Comparison of ENCODE assay signal across 10 mouse cellular contexts in the genomic region with DNA sequence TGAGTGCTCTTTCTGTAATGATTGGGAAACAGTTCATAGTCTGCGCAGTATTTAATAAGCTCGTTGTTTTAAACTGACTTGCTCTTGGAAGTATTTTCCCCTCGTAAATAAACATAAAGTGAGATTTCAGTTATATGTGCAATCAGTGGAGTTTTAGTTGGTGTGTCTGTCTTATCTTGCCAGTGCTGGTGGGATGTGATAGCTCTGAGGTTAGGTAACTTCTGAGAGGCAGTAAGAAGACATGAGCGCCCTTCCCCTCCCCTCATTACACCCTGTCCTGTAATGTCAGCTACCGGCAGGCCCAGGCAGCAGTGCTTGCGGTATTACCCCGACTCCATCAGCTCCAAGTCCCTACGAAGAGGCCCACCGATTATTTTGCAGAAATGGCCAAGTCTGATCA. TPM values are rescaled to one million over a fixed set of nuclear protein-coding genes. Genes with fewer than 3 reads are reported as not detected.
A peak's percentile ranks its signal among the peaks of the same experiment; 100 is the strongest.
DNase-seq lines count a peak whose midpoint lies in the region; ATAC-seq and TF ChIP-seq lines count a peak whose summit lies in the region.
"Had no signal": no experiment of that assay in that cellular context is flagged by ENCODE, and none has a peak within 500 bp of the region (broad histone marks: within the 10 kb centered on the region; RNA-seq: fewer than 3 reads in every experiment).

No protein-coding gene starts in this region.

- no peak for DNase-seq in heart, postnatal 14 days
- DNase-seq in c-Kit-positive CD71-positive TER-119-positive erythroid progenitor cells, embryonic 14.5 days (ENCODE audit: low spot score): peak; percentile 16
- no peak for DNase-seq in hindbrain, postnatal 0 days (ENCODE audit: low spot score)
- no peak for DNase-seq in midbrain, embryonic 11.5 days (ENCODE audit: low spot score, missing footprints)
- no peak for DNase-seq in MN1 (ENCODE audit: low spot score)
- no peak for DNase-seq in thymus, postnatal 14 days
- DNase-seq in embryo, embryonic 11 days: no peak
- DNase-seq: lung, postnatal 4 days; thymus, postnatal 36 days had no signal

- peaks cover 11% of the 10 kb centered on the region for H3K4me1 ChIP-seq in heart, embryonic 15.5 days (replicated peaks)
- H3K4me1 ChIP-seq in hindbrain, postnatal 0 days (ENCODE audit: insufficient read depth, low read length): peaks cover 8% of the 10 kb centered on the region; the same call in 1 of the 2 replicates
- H3K4me1 ChIP-seq in midbrain, embryonic 11.5 days (ENCODE audit: control insufficient read depth, insufficient read depth, low read length): peaks cover 10% of the 10 kb centered on the region

- H3K36me3 ChIP-seq in heart, embryonic 15.5 days: peaks cover 34% of the 10 kb centered on the region
- H3K36me3 ChIP-seq in hindbrain, postnatal 0 days (ENCODE audit: insufficient read depth, low read length): peaks cover 31% of the 10 kb centered on the region
- H3K36me3 ChIP-seq in midbrain, embryonic 11.5 days (ENCODE audit: control insufficient read depth, insufficient read depth, low read length): peaks cover 13% of the 10 kb centered on the region

- no peak overlapping the region for H3K27ac ChIP-seq in heart, embryonic 15.5 days
- H3K27ac ChIP-seq in hindbrain, postnatal 0 days: no peak overlapping the region
- no peak overlapping the region for H3K27ac ChIP-seq in midbrain, embryonic 11.5 days (ENCODE audit: low read depth, low read length)

- no peaks in the 10 kb centered on the region for H3K27me3 ChIP-seq in heart, embryonic 15.5 days
- H3K27me3 ChIP-seq in hindbrain, postnatal 0 days (ENCODE audit: insufficient read depth, low read length): no peaks in the 10 kb centered on the region
- no peaks in the 10 kb centered on the region for H3K27me3 ChIP-seq in midbrain, embryonic 11.5 days (ENCODE audit: control insufficient read depth, insufficient read depth, low read length)

- TF ChIP-seq CTCF in hindbrain, postnatal 0 days (IDR thresholded peaks at IDR 0.05; ENCODE audit: low read depth): no peak

- WGBS in heart, embryonic 15.5 days: 87% methylated on average over 9 of the region's 9 CpGs
- WGBS in hindbrain, postnatal 0 days: 90% methylated on average over 9 of the region's 9 CpGs
- WGBS in midbrain, embryonic 11.5 days: 91% methylated on average over 9 of the region's 9 CpGs

- peak overlapping the region; percentile 69 for H3K4me3 ChIP-seq in heart, embryonic 15.5 days
- peak overlapping the region; percentile 64 for H3K4me3 ChIP-seq in hindbrain, postnatal 0 days (ENCODE audit: low read length)
- H3K4me3 ChIP-seq in midbrain, embryonic 11.5 days (ENCODE audit: low read depth, low read length): peak overlapping the region; percentile 82

- H3K9ac ChIP-seq in heart, embryonic 15.5 days: peak overlapping the region; percentile 70; the same call in 1 of the 2 replicates
- no peak overlapping the region for H3K9ac ChIP-seq in hindbrain, postnatal 0 days (replicated peaks; ENCODE audit: low read length)
- peak overlapping the region; percentile 71; the same call in 1 of the 2 replicates for H3K9ac ChIP-seq in midbrain, embryonic 11.5 days (ENCODE audit: low read length)

- intact Hi-C loops in heart, postnatal 14 days (cut with DNase I): loop anchor here (10.0 kb wide), 1 partner anchor 553 kb away; the partner anchor contains the start of gene Zfp691

- ATAC-seq in heart, embryonic 15.5 days (replicated peaks; ENCODE audit: insufficient number of reproducible peaks, insufficient read depth, low FRiP score, low read depth): no peak
- ATAC-seq in hindbrain, postnatal 0 days: no peak
- ATAC-seq in midbrain, embryonic 11.5 days (ENCODE audit: low FRiP score): no peak

- peak overlapping the region; percentile 89 for H3K4me2 ChIP-seq in heart, embryonic 15.5 days
- peak overlapping the region; percentile 84 for H3K4me2 ChIP-seq in hindbrain, postnatal 0 days (ENCODE audit: low read depth, low read length)
- peak overlapping the region; percentile 96 for H3K4me2 ChIP-seq in midbrain, embryonic 11.5 days

- H3K9me3 ChIP-seq in heart, embryonic 15.5 days (replicated peaks): no peaks in the 10 kb centered on the region
- no peaks in the 10 kb centered on the region; the same call in 1 of the 2 replicates for H3K9me3 ChIP-seq in hindbrain, postnatal 0 days (ENCODE audit: low read length)
- H3K9me3 ChIP-seq in midbrain, embryonic 11.5 days (ENCODE audit: control insufficient read depth, low read length): no peaks in the 10 kb centered on the region; the same call in 1 of the 2 replicates

RNA-seq across cellular contexts. Expression of gene Ebna1bp2, which starts 1.2 kb away (rescaled TPM):
- 77.8 and 78.4 TPM in 2 replicates for polyA plus RNA-seq in heart, embryonic 15.5 days (2015; fragmentation: Nextera tagmentation; extraction: Ambion mirVana)
- total RNA-seq in heart, postnatal 14 days (2021): 10 to 100 TPM; 31.4 to 35.2 TPM
- total RNA-seq in hindbrain, postnatal 0 days (2014; rRNA removed): 31.6 and 40.0 TPM in 2 replicates
- 85.4 and 98.5 TPM in 2 replicates for polyA plus RNA-seq in hindbrain, postnatal 0 days (2015; fragmentation: Nextera tagmentation; extraction: Ambion mirVana)
- 183 and 197 TPM in 2 replicates for polyA plus RNA-seq in midbrain, embryonic 11.5 days (2014; fragmentation: Nextera tagmentation; extraction: Ambion mirVana)

RNA-seq across cellular contexts. Expression of gene Cfap57, which starts 1.2 kb away (rescaled TPM):
- 0.25 and 0.39 TPM in 2 replicates for polyA plus RNA-seq in heart, embryonic 15.5 days (2015; fragmentation: Nextera tagmentation; extraction: Ambion mirVana)
- total RNA-seq in heart, postnatal 14 days (2021): under 1 TPM; 0.07 to 0.12 TPM
- total RNA-seq in hindbrain, postnatal 0 days (2014; rRNA removed): 0.65 and 1.3 TPM in 2 replicates
- 0.70 and 1.2 TPM in 2 replicates for polyA plus RNA-seq in hindbrain, postnatal 0 days (2015; fragmentation: Nextera tagmentation; extraction: Ambion mirVana)
- polyA plus RNA-seq in midbrain, embryonic 11.5 days (2014; fragmentation: Nextera tagmentation; extraction: Ambion mirVana): 1.0 and 1.2 TPM in 2 replicates

RNA-seq across cellular contexts. Expression of gene Olfr62, which starts 37.0 kb away (rescaled TPM):
- not detected in 2 replicates for polyA plus RNA-seq in heart, embryonic 15.5 days (2015; fragmentation: Nextera tagmentation; extraction: Ambion mirVana)
- not detected for total RNA-seq in heart, postnatal 14 days (2021)
- not detected in 2 replicates for total RNA-seq in hindbrain, postnatal 0 days (2014; rRNA removed)
- not detected in 2 replicates for polyA plus RNA-seq in hindbrain, postnatal 0 days (2015; fragmentation: Nextera tagmentation; extraction: Ambion mirVana)
- not detected in 2 replicates for polyA plus RNA-seq in midbrain, embryonic 11.5 days (2014; fragmentation: Nextera tagmentation; extraction: Ambion mirVana)
